Mouse (Mus musculus): ENCODE results near the gene Btbd9.

Btbd9 gene

GRCm38 (mm10) chr17:30268456-30268855, 307.8 kb downstream of the Btbd9 start:
- DNase-seq = no peak

GRCm38 (mm10) chr17:30267432-30267973, 308.8 kb downstream of the Btbd9 start:
- no peak for DNase-seq

- DNase-seq = no peak
These were observed 312.8 kb downstream of the Btbd9 start for GRCm38 (mm10) chr17:30263535-30263934.

GRCm38 (mm10) chr17:30262943-30263342, 313.3 kb downstream of the Btbd9 start:
- DNase-seq = no peak

- no peak for DNase-seq
These were observed 313.8 kb downstream of the Btbd9 start for GRCm38 (mm10) chr17:30262440-30262839.

- no peak for DNase-seq
These were observed 314.3 kb downstream of the Btbd9 start for GRCm38 (mm10) chr17:30261983-30262340.

- DNase-seq = no peak
These were observed 314.8 kb downstream of the Btbd9 start for GRCm38 (mm10) chr17:30261307-30261982.

GRCm38 (mm10) chr17:30260641-30261306, 315.5 kb downstream of the Btbd9 start:
- no peak for DNase-seq

- no peak for DNase-seq
These were observed 316.4 kb downstream of the Btbd9 start for GRCm38 (mm10) chr17:30259938-30260337.

- DNase-seq = no peak
These were observed 317.8 kb downstream of the Btbd9 start for GRCm38 (mm10) chr17:30258480-30258879.

GRCm38 (mm10) chr17:30255928-30256560, 320.2 kb downstream of the Btbd9 start:
- no peak for DNase-seq

- DNase-seq = no peak
These were observed 322.4 kb downstream of the Btbd9 start for GRCm38 (mm10) chr17:30253924-30254323.

- DNase-seq = no peak
These were observed 323.3 kb downstream of the Btbd9 start for GRCm38 (mm10) chr17:30253028-30253427.

GRCm38 (mm10) chr17:30245308-30245706, 331.0 kb downstream of the Btbd9 start:
- DNase-seq = no peak

GRCm38 (mm10) chr17:30244651-30245307, 331.5 kb downstream of the Btbd9 start:
- DNase-seq = no peak

- no peak for DNase-seq
These were observed 332.7 kb downstream of the Btbd9 start for GRCm38 (mm10) chr17:30243540-30243939.

- no peak for DNase-seq
These were observed 333.6 kb downstream of the Btbd9 start for GRCm38 (mm10) chr17:30242647-30243046.

- no peak for DNase-seq
These were observed 334.5 kb downstream of the Btbd9 start for GRCm38 (mm10) chr17:30241720-30242322.

GRCm38 (mm10) chr17:30241061-30241460, 335.2 kb downstream of the Btbd9 start:
- DNase-seq = no peak

- DNase-seq = no peak
These were observed 335.6 kb downstream of the Btbd9 start for GRCm38 (mm10) chr17:30240659-30241058.

- DNase-seq = no peak
These were observed 336.8 kb downstream of the Btbd9 start for GRCm38 (mm10) chr17:30239458-30239857.

- DNase-seq = no peak
These were observed 338.7 kb downstream of the Btbd9 start for GRCm38 (mm10) chr17:30237600-30237999.

- no peak for DNase-seq
These were observed 339.7 kb downstream of the Btbd9 start for GRCm38 (mm10) chr17:30236611-30237010.

Measured in thymus, postnatal 4 days (tissue).